Mouse (Mus musculus) megakaryocyte progenitor cell, adult 5-6 weeks (primary cell): ENCODE data around the gene Lrriq1. TPM values are rescaled to one million over a fixed set of nuclear protein-coding genes. Genes with fewer than 3 reads are reported as not detected.
A peak's percentile ranks its signal among the peaks of the same experiment; 100 is the strongest.

Source experiments
- ATAC-seq: replicated peaks from 2 replicates; pipeline ENCODE4 v1.8.0; 2016; ENCODE audit warnings: mild to moderate bottlenecking, moderate TSS enrichment, inconsistent platforms; ENCODE audit not compliant: poor library complexity
- total RNA-seq, 2 experiments: library from RNA; stranded (forward) in 1 of 2; stranded (reverse) in 1 of 2; fragments of 157-497, 149-512 nt in 1 of 2; fragments of 200-1000 nt in 1 of 2; gene quantifications; 2 replicates each; pipeline versions ENCODE4 v1.2.3 to v1.2.4; 2015 to 2017

Lrriq1 gene
- total RNA-seq, 2 experiments from 2014 or later: not detected

- no peak for ATAC-seq
Observed at GRCm38 (mm10) chr10:103029132-103029729, 206.9 kb downstream of the Lrriq1 start.

- peak; percentile 78 for ATAC-seq
Observed at GRCm38 (mm10) chr10:103028253-103029131, 207.6 kb downstream of the Lrriq1 start.

- 0 out of 2 replicates have a peak, but pooled peaks have one; percentile 1 for ATAC-seq
Observed at GRCm38 (mm10) chr10:103027931-103028252, 208.2 kb downstream of the Lrriq1 start.

GRCm38 (mm10) chr10:103027226-103027930, 208.7 kb downstream of the Lrriq1 start:
- no peak for ATAC-seq

GRCm38 (mm10) chr10:103026636-103027225, 209.4 kb downstream of the Lrriq1 start:
- ATAC-seq: no peak

- ATAC-seq: no peak
Observed at GRCm38 (mm10) chr10:103002556-103002955, 233.6 kb downstream of the Lrriq1 start.

GRCm38 (mm10) chr10:103000902-103001301, 235.2 kb downstream of the Lrriq1 start:
- ATAC-seq: no peak

GRCm38 (mm10) chr10:102999584-102999983, 236.5 kb downstream of the Lrriq1 start:
- ATAC-seq: peak; percentile 80

Other genes starting within 250 kb of the Lrriq1 start
- not detected in 2 replicates for gene Alx1, start 206.1 kb downstream of the Lrriq1 start, total RNA-seq (2015)
- not detected in 2 replicates for gene Alx1, start 206.1 kb downstream of the Lrriq1 start, total RNA-seq (2017)
- gene Slc6a15, start 131.5 kb upstream of the Lrriq1 start, total RNA-seq (2015): 0.77 TPM in 1 of 2 replicates, not detected in the other
- gene Slc6a15, start 131.5 kb upstream of the Lrriq1 start, total RNA-seq (2017): 0.27 and 0.58 TPM in 2 replicates